Mouse (Mus musculus): ENCODE data around the gene Serpina3b.

Serpina3b gene

DNA sequence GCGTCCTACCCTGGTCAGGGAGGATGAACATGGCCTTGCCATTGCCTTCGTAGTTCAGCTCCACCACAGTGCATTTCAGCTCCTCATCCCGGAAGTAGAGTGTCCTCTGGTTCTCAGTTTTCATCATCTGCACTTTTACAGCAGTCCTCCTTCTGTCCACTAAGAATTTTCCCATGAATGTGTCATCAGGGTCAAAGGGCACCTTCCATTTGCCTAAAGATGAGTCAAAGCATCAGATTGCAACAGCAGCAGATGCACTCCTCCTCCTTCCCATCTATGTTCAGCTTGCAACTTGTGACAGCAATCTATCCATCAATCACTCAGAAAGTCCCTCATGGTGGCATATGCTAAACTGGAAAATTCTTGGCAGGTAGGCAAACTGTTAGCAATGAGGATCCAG is 47.8 kb downstream of the Serpina3b start:
- no peak for DNase-seq (ENCODE audit: low spot score)

DNA sequence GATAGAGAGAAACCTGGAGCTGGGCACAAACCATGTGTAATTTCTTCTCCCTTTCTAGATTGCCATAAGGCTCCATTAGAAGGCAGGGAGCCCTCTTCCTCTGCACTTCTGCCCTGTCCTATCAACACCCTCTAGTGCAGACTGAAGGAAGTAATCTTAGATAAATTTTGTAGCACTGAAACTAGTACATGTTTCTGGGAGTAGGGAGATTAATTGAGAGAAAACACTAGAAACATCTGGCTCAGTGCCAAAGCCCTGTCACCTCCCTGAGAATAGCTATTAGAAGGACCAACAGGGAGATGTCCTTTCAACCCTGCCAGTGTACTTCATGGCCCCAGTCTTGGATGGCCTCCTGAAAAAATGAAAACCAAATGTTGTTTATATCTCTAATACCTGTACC is 50.8 kb downstream of the Serpina3b start:
- DNase-seq (ENCODE audit: low spot score): no peak

DNA sequence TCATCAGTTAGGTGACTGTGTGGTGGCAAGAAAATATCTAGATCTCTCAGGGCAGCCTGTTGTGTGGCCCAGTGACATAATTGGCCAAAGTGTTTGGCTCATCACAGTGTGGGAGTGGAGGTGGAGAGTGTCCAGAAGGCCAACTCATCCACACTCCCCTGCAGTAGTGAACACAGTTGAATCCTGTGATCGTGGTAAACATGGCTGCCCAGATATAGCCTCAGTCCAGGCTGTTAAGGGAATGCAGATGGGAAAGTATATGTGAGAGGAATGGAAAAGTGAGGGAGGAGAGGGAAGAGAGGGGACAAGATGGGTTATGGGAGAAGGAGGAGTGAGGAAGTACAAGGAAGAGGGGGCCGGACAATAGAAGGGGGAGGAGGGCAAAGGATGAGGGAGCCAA is 51.2 kb downstream of the Serpina3b start:
- no peak for DNase-seq (ENCODE audit: low spot score)

DNA sequence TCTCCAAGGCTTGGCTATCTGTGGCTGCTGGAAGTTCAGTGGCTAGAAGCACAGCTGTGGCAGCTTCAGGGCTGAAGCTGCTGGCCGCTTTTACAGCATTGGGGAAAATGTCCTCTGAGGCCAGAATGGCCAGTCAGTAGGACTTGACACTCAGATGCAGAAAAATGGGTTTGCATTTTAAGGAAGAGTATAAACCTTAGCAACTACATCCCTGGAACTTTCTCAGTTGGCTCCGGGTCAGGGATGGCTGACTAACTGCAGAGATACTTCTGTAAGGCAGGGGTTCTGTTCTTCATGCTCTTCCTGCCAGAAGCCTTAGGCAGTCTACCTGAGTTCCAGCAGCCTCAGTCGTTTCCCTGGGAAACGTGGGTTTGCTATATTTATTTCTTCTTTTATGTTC is 57.2 kb downstream of the Serpina3b start:
- no peak for DNase-seq (ENCODE audit: low spot score)

DNA sequence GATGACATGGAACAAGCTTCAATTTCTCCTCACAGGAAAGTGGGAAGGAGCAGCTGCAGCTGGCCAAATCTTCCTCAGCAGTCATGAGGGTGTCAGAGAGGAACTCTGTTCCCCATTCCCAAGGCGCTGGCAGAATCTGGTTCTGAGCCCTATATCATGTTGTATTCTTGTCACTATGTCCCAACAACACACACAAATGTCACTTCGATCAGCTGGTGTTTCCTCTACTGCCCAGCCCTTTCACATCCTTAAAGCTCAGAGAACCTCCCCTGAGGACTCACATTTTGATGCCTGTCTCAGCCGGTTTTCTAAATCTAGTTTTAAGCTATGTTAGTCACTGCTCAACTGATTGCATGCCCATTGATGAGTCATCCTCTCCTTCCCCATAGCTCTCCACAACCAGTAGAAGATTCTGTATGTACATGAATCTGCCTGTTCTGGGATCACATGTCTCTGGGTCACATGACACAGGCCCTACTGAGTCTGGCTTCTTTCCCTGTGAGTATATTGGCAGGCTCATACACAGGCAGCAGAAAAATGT is 58.3 kb downstream of the Serpina3b start:
- DNase-seq (ENCODE audit: low spot score): no peak
